Mouse (Mus musculus) cerebellum, postnatal 25 days (tissue): ENCODE measurements around the gene Mmd2.

ENCODE experiments used
- DNase-seq, 2 experiments: peaks; one replicate each; pipeline ENCODE4 v3.0.0; 2021; ENCODE audit warnings: mixed read lengths in 2 of 2

Mmd2 gene

DNA sequence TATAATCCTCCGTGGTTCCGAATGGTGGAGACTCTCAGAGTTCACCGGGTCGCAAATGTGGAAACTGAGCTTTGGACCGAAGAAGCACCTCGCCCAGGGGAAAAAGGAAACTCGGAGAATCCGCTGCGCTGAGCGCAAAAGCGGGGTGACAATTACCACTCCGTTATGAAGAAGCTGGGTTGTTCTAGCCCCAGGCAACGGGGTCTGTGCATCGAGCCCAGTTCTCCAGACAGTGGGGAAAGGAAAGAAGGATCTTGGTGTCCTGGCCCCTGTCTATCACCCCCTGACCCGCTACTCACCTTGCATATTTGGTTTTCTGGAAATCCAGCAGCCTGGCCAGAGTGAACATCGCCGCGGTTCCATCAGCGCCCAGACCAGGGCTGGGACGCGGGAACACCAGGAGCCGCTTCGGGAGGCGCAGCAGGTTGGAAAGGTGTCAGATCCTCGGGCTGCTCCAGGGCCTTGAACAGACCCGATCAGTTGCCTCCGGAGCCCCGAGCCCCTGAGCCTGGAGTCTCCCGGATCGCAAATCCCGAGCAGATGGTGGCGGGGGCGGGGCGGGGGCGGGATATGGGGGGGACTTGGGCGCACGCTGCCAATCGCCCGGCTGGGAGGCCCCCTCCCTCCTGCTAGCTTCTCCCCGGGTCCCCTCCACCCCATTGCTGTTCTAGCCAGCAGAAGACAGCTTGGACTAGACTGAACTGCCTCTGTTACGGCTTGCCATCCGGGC, at the start of gene Mmd2:
Gene Mmd2, minus strand, starts transcription at position 542 of the 730 bp plus-strand sequence.
- DNase-seq, result peak; percentile 76 to 78

DNA sequence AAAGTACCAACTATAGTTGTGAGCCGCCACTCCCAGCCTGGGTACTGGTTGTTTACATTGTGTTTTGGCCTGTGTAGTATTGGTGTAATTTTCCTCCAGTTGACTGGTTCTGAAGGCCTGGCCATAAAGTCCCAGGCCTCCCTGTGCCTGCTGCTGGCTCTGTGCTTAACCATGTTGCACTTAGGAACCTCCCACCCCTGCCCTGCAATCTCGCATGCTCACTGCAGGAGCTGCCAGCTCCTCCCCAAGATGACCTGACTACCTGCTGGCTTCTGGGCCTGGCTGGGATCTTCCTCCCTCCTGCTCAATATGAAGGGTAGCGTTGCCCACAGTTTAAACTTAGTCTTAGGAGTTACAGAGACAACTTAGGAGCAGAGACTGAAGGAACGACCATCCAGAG, 43.7 kb upstream of the Mmd2 start:
- peak; percentile 42 to 48 for DNase-seq

DNA sequence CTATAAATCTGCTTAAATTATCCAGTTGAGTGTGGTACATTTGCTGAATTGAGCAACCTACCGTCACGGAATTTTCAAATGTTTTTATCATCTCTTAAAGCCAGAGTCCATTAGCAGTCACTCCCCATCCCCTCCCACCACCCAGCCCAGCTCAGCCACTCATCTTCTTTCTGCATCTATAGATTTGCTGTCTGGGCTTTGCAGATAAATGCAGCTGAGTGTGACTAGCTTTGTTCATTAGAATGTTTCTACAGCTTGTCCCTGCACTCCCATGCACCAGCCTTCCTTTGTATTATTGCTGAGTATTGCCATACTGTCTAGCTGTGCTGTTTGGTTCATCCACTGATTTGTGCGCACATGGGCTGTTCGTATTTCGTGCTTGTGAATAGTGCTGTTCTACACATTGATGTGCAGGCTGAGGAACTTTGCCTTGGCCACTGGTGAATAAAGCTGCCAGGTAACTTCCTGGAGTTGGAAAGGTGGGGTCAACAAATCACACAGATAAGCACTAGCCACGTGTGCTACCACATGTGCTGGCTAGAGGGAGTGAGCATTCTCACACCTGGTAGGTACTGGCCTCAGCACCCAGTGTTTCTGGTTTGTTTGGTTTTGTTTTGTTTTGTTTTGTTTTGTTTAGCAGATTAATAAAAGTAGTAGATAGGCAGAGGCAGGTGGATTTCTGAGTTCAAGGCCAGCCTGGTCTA, 42.3 kb upstream of the Mmd2 start:
- no peak for DNase-seq

DNA sequence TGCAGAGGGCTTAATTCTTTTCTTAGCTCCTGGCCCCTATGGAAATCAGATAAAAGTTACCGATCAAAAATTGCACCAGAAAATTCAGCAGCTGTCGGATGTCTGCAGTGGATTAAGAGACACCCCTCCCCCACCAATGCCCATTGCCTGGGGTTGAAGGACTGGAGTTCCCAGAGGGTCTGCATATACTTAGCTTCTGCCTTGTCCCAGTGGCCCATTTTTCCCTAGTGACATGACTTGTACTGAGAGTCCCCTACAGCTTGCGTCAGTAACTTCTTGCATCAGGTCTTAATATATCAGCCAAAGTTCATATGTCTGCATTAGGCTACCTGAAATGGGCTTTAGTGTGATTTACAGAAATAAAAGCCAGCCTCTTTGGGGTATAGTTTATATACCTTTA, 41.8 kb upstream of the Mmd2 start:
- no peak for DNase-seq

DNA sequence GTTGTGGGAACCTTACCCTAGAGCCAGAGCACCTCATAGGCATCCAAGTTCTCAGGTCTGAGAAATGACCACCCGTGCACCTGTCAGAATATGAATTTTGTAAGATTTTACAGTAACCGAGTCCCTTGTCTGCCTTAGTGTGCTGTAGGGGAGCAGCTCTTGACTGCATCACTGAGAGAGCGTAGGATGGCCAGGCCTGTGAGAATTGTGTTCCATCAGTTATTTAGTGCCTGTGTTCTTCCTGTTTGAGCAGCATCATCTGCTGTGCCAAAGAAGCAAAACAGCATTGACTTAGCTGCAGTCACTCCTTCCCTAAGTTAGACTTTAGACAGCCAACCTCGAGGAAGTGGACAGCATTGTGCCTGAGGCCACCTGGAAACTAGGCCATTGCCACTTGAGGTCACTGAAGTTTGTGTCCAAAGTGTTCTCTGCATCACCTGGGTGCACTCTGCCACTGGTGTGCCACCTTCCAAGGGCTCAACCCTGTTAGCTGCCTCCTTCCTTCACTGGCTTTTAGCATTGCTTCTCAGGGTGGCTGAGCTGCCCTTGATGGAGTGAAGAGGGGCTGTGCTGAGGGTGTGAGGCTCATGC, 41.0 kb upstream of the Mmd2 start:
- no peak for DNase-seq

DNA sequence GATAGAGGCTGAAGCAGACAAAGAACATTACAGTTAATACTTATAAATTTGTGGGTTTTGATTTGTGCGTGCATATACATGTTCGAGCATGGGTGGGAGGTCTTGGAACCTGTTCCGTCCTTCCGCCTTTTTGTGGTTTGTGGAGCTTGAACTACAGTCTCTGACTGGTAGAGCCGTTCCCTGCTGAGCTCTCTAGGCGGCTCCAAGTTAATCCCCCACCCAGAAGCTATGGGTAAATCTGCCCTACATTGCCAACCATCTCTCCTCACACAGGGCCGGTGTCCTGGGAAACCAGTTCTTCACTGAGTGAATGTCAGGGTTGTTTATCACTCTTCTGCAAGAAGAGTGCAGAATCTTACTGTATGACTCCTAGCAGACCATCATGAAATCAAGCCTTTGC, 39.6 kb upstream of the Mmd2 start:
- DNase-seq, result no peak

DNA sequence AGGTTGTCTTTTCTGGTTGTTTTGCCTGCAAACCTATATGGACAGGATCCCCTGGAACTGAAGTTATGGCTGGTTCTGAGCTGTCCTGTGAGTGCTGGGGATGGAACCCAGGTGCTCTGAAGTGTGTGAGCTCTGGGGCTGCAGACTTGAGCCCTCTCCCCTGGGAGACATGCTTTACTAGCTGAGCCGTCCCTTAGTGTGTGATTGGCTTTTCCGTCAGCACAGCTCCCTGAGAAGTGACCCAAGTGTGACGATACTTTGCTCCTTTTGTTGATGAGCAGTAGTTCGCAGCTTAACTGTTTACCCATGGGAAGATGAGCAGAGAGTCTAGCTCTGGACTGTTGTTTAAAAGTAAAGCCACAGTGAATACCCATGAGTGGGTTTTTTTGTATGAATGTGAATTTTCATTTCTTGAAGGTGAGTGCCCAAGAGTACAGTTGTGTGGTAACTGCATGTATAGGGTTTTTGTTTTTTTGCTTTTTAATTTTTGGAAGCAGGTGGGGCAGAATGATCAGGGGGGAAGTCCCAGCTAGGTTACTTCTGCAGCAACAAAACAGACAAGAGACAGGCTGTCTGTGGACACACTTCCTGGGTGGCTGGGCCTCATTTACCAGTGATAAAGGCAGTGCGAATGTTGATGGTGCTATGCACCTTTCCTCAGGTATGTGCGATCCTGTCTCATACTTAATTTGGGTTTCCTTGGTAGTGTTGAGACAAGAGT, 32.9 kb upstream of the Mmd2 start:
- no peak for DNase-seq

DNA sequence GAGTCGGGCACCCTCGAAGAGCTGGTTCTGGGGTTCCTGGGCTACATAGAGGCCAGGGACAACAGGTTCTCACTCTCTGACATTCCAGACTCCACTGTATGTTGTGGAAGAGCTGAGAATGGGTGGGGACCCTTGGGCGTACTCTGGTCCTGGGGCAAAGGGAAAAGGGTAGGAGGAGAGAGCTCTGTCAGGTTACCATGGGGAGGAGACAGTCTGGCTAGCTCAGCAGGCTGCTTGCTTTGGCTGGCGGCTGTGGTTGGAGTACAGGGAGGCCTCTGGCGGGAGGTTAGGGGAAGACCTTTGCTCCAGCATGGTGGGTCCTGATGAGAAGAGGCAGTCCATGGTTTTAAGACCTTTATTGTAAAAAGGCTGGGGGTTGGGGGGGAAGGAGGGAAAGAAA, 31.5 kb upstream of the Mmd2 start:
- no peak for DNase-seq

DNA sequence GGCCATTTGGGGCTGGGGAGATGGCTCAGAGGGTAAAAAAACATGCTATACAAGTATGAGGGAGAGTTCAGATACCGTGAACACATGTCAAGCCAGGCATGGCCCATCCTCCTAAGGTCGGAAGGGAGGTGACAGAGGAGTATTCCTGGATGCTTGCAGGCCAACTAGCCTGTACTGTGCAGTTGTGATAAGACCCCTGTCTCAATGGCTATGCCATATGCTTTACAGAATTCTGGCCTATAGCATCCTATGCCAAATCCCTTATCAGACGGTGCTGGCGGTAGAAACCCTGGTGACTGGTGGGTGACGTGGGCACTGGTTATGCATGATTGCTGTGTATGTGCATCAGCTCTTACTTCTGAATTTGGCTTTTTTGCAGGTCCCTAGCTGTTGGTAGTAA, 29.2 kb upstream of the Mmd2 start:
- DNase-seq, result no peak

DNA sequence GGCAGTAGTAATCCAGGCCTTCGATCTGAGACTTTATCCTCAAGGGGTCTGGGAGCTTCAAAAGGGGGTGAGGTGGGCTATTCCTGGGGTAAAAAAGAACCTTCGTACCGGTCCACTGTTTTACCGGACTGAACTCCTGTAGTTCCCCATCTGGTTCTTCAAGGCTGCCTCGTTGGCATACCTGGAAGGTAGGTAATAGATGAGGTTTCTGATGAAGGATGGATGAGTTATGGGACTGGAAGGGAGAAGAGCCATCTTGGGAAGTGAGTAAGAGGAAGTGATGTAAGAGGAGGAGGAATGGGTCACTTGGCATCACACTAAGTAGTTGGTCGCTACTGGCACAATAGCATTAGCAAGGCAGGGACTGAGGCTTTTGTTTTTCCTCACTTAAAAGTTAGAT, 21.6 kb upstream of the Mmd2 start:
- no peak for DNase-seq

DNA sequence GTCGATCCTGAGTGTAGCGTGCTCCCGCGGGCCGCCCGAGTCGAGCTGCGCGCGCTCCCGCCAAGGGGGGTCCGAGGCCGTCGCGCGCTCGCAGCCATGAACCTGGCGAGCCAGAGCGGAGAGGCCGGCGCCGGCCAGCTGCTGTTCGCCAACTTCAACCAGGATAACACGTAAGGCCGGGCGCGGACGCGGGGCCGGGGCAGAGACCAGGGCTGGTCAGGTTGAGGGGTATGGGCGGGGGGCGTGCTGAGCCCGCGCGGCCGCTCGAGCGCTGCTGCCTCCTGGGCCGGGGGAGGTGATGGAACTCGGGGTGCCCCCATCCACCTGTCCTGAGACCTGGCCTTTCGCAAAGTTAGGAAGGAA, 21.0 kb upstream of the Mmd2 start:
- DNase-seq, result no peak

DNA sequence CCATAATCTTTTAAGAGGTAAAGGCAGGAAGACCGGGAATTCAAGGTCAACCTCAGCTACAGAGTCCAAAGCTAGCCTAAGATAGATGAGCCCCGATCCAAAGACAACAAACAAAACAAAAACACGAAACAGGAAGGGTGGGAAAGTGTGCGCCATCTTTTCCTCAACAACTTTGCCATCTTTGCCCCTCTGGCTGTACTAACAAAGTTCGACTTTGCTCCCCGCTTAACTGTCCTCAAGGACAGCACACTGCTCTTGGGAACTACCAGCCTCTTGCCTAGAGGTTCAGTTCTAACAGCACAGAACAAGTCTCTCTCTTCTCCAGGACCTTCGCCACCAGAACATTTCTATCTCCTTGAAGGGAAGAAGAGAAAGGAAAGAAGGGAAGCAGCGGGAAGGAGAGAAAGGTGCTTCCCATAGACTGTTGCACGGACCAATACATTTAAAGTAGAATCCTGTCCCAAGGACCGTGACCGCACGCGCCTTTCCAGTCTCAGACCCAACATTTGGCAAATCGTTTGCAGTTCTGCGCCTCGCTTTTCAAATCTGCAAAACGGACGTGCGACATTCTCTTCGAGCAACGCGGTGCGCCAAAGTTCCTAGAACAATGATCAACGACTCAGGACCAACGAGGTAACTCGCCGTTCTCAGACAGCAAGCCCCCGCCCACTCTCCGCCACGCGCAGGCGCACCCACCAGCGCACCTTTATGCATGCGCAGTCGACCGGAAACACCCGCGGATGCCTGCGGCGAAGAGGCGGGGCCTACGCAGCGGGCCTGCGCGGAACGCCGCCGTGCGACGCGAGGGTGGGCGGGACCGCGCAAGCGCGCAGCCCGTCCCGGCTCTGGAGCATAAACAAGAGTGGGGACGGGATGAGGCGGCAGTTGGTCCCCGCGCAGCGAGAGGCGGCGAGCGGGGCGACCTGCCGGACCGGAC, 20.4 kb upstream of the Mmd2 start:
- peak; percentile 98 to 99 for DNase-seq

DNA sequence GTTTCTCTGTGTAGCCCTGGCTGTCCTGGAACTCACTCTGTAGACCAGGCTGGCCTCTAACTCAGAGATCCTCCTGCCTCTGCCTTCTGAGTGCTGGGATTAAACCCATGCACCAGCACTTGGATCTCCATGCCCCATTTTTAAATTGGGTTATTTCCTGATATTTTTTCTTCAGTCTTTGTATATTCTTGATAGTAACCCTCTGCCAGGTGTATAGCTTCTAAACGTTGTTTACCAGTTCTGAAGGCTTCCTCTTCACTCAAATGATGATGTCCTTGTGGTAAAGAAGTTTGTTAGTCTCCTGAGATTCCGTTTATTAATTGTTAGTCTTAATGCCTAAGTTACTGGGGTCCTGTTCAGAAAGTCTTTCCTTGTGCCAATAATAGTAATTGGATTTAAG, 18.8 kb upstream of the Mmd2 start, which contains the start of gene Wipi2:
Gene Wipi2, plus strand, starts transcription at position 301 of the 400 bp plus-strand sequence.
- no peak for DNase-seq

DNA sequence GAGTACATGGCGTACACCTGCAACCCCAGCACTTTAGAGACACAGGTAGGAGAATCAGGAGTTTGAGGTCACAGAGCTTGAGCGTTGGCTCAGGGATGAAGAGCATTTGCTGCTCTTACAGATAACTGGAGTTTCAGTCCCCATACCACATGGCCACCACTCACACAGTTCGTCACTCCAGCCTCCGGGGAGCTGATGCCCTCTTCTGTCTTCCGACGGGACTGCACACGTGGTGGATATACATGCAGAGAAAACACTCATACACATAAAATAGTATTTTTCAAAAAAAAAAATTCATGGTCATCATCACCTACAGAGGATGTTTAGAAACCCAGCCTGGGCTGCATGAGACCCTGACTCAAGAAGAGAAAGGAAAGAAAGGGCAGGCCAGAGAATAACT, 14.5 kb upstream of the Mmd2 start:
- DNase-seq, result no peak

DNA sequence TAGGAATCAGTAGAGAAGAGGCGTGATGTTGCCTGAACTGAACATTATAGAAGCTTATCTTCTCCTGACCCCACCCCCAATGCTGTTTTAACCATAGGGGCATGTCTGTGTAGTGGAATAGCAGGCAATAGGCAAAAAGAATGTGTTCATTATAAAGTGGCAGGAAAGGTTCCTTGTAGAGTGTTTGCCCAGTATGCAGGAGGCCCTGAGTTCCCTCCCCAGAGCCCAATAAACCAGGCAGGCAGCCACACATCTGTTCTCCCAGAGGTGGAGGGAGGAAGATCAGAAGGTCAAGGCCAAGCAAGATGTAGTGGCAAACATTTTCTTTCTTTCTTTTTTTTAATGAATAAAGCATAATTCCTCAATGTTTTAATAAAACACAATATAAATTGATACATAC, 13.5 kb upstream of the Mmd2 start:
- DNase-seq, result no peak

DNA sequence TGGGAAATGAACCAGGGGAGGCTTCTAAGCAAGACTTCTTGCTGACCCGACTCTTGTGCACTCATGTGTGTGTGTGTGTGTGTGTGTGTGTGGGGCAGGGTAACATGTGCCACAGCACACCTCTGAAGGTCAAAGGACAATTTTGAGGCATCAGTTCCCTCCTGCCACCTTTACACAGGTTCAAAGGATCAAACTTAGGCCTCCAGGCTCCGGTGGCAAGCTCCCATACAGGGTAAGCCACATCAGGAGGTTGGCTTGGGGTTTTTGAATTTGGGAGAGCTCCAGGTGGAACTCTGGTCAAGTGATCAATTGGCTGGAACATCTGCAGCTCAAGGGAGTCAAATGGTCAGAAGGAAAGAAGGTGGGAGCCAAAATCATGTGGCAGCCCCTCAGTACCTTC, 12.8 kb upstream of the Mmd2 start:
- DNase-seq, result no peak

DNA sequence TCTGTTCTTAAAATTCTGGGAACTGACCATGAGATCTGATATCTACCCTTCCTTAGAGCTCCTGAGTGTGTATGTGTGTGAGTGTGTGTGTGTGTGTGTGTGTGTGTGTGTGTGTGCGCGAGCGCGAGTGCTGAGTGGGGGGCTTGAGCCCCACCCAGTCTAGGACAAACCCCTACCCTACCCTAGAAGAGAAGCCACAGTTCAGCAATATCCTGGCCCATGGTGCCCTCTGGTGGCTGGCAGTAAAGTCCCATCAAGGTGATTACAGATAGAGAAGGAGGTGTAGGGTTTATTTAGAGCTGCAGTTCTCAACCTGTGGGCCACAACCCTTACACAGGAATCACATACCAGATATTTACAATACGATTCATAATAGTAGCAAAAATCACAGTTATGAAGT, 11.3 kb upstream of the Mmd2 start:
- DNase-seq, result peak; percentile 79 to 87

DNA sequence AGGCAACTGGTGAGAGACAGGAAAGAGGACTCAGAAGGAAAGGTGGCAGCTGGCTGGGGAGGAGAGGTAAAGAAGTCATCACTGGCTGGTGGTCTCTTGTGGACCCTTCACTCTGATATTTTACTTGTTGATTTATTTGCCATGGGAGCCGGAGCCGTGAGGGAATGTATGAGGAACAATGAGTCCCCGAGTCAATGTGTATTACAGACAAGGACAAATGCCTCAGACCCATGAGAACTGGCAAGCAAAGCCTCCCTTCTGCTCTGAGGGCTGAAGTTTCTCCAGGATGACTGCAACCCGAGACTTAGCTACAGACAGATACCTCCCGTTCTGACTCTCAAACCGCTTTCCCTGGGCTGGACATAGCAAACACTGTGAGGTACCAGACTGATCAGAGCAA, 7.7 kb upstream of the Mmd2 start:
- no peak for DNase-seq

DNA sequence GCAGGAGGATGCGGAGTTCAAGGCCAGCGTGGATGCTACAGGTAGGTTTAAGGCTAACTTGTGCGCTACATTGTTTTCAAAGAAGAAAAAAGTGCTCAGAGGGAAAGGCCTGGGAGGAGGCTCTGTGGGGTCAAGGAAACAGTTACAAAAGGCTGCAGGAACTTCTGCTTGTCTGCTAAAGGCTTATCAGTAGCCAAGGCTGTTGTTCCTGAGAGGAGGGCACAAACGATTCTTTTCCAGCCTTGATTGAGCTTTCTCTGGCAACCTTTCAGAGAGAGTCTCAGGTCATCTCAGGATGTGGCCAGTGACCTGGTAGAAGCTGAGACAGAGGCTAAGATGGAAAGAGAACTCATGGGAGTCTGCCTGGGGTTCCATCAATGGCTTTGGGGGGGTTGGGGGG, 7.0 kb upstream of the Mmd2 start:
- no peak for DNase-seq

DNA sequence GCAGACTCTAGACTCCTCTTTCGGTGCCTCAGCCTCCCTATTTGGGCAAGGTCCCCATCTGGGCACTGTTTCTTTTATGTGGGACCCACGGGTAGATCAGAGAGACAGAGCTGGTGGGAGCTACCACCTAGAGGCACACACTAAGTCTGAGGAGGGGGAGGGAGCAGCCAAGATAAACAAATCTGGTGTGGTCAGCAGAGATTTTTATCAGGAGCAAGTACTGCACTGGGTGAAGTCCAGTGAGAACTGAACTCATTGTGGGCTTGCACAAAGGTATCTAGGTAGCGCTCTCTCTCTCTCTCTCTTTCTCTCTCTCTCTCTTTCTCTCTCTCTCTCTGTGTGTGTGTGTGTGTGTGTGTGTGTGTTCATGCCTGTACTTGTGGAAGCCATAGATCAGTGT, 5.9 kb upstream of the Mmd2 start:
- DNase-seq, result no peak

DNA sequence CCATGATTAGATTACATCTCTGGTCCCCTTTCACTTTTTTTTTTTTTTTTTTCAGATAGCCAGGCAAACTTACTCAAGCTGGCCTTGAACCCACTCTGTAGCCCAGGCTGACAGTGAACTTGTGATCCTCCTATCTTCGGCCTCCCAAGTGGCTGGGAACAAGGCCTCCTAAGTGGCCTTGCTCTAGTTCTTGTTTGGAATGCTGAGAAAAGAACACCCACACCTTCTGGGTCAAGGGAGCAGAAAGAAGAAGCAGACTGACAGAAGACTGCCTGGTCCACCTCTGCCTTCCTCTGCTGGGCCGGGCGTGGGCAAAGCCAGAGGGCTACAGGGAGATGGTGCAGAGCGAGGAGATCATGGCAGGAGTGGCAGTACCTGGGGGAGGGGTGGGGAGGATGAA, 1.8 kb upstream of the Mmd2 start:
- no peak for DNase-seq

DNA sequence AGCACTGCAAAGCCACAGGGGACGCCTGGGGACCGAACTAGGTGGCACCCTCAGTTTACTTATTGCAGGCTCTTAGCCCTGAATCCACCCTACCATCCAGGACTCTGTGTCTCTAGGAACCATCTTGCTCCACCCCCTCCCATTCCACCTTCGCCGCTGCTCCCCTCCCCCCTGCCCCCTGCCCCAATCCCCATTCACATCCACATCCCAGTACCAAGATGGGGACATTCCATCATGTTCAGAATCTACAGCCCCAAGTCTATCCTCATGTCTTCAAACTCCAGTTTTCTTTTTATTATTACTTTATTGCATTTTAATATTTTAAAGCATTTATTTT, 357 bp upstream of the Mmd2 start:
- DNase-seq, result no peak

DNA sequence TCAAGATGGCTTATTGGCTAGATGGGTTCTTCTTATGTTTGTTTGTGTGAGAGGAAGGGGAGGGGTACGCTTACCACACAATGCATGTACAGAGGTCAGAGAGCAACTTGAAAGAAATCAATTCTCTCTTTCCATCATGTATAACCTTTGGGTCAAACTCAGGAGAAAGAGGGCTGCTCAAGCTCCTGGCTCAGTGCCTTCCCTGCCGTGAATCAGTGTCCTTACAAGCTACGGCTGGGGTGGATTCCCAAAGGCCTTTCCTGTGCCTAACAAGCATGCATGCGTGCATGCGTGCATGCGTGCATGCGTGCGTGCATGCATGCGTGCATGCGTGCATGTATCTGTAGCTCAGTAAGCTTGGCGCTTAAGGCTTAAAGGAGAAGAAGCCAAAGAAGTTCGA, 3.3 kb downstream of the Mmd2 start:
- DNase-seq, result no peak
